Mouse (Mus musculus) megakaryocyte, embryonic 14.5 days (primary cell): ENCODE results near the gene Ndufa5.

Experiments used
- FLI1 ChIP-seq: IDR thresholded peaks from 2 replicates; pipeline ENCODE4 v1.6.1; 2012; ENCODE audit warnings: low read length, inconsistent platforms, mixed read lengths
- GATA1 ChIP-seq: IDR thresholded peaks from 3 replicates; pipeline ENCODE4 v1.6.1; 2012; ENCODE audit warnings: mixed read lengths, low read length, inconsistent platforms, borderline replicate concordance

DNA sequence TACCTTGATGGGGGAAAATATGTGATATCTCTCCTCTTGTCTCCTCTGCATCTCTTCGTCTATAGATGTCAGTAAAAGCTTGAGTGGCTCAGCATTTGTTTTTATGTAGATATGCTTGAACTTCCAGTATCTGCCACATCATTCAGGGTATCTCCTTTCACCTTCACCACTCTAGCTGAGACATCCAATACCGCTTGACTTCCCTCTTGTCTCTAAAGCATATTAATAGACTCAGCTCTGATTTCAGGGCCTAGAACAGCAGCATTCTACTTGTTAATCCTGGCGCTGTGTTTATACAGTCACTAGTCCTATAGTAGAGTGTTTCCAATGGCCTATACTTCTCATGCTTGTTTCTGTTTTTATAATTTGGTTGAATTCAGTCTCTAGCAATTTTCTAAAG, 5.0 kb upstream of the Ndufa5 start:
- no peak for TF ChIP-seq GATA1
- TF ChIP-seq FLI1: no peak
